Mouse (Mus musculus) lung, adult 2 months (tissue): ENCODE results near the gene Clcn2. TPM values are rescaled to one million over a fixed set of nuclear protein-coding genes. Genes with fewer than 3 reads are reported as not detected.

Experiments
- DNase-seq: peaks from one replicate; pipeline ENCODE4 v3.0.0; 2022
- H3K4me1 ChIP-seq: fragments of 200-500 bp; 2 replicates; pipeline ENCODE4 v1.6.1; 2011; ENCODE audit warnings: low read length; ENCODE audit not compliant: control insufficient read depth, insufficient read depth
- H3K4me3 ChIP-seq: fragments of 200-500 bp; replicated peaks from 2 replicates; pipeline ENCODE3; 2011; ENCODE audit warnings: low read depth, mild to moderate bottlenecking, control low read depth, low read length; ENCODE audit errors: extremely low read depth
- CTCF ChIP-seq: fragments of 200-500 bp; IDR thresholded peaks from 2 replicates; pipeline ENCODE4 v1.5.1; 2011; ENCODE audit warnings: mild to moderate bottlenecking, low read length, control low read depth; ENCODE audit not compliant: insufficient read depth
- POLR2A ChIP-seq: fragments of 200-500 bp; IDR thresholded peaks from 2 replicates; pipeline ENCODE4 v1.6.1; 2011; ENCODE audit warnings: low read depth, mild to moderate bottlenecking, control low read depth, low read length, borderline replicate concordance; ENCODE audit errors: extremely low read depth
- WGBS: fragments of 180-500 bp; shearing (Covaris S2); methylation state at CpG from one replicate; pipeline ENCODE4 v1.1.7; 2018; 5-methylcytosine and 5-hydroxymethylcytosine counted together
- polyA plus RNA-seq: library from polyadenylated mRNA; depleted of rRNA; stranded (reverse); fragments of >200 nt; gene quantifications from 2 replicates; pipeline ENCODE4 v1.2.3, GENCODE M21; 2012

The Clcn2 gene
- polyA plus RNA-seq, 1 experiment: 8.1 TPM

DNA sequence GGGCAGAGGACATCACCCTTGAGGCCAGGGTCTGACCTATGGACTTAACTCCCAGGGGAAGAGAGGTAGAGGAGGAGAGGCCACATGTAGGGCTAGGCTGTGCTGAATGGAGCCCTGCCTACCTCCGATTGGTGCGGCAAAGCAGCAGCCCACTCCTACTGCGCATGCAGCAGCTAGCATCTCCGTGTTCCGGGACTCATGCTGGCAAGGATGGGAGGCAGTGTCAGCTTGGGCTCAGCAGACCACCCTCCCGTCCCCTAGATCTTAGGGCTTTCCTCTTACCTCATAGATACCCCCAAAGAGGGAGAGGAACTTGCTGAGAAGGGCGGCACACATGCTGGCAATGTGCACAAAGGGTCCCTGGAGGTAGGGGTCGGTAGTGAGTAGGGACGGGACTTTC lies 5.4 kb downstream of the Clcn2 start:
- TF ChIP-seq POLR2A: no peak
- no peak for TF ChIP-seq CTCF
- no peaks in the 10 kb centered on the region for H3K4me1 ChIP-seq
- no peak for DNase-seq
- H3K4me3 ChIP-seq: no peak overlapping the region
- 83% methylated on average over 9 of the region's 9 CpGs for WGBS

DNA sequence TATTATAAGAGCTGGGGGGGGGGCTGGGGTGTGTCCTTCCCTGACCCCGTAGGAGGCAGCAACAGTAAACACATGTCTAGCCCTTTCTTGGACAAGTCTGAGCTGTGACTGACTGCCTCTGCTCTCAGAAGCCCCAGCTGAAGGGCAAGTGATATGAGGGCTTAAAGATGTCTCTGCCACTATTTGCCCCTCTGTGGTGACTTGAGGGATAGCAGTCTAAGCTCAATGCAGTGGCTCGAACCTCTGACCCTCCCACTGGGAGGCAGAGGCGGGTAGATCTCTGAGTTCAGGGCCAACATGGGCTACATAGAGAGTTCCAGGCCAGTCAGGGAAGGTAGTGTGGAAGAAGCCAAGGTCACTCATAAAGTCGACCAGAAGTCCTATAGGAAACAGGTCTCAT lies 6.7 kb downstream of the Clcn2 start:
- WGBS: 74% methylated on average over 4 of the region's 4 CpGs
- 0 out of 2 replicates have a peak, but pooled peaks have one; percentile 12 for TF ChIP-seq CTCF
- no peak for TF ChIP-seq POLR2A
- no peak overlapping the region for H3K4me3 ChIP-seq
- no peak for DNase-seq
- no peaks in the 10 kb centered on the region for H3K4me1 ChIP-seq

DNA sequence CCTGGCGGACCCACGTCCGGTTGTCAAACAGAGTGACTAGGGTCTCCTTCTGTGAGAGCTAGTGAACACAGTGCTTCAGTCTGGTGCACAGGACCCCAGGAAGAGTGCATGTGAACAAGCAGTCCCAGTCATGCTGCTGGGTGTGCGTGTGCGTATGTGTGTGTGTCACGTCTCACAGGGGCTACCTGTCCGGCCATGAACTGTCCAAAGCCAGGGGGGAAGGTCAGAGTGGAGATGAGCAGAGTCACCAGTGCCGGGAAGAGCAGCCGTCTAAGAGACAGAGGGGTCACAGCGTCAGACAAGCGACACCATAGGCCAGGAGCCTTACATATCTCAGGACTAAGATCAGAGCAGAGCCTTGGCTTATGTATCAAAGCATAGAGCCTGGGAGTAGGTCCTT lies 7.2 kb downstream of the Clcn2 start:
- TF ChIP-seq POLR2A (no peak), CTCF (no peak)
- no peak for DNase-seq
- H3K4me1 ChIP-seq: no peaks in the 10 kb centered on the region
- 93% methylated on average over 11 of the region's 11 CpGs for WGBS
- H3K4me3 ChIP-seq: no peak overlapping the region

DNA sequence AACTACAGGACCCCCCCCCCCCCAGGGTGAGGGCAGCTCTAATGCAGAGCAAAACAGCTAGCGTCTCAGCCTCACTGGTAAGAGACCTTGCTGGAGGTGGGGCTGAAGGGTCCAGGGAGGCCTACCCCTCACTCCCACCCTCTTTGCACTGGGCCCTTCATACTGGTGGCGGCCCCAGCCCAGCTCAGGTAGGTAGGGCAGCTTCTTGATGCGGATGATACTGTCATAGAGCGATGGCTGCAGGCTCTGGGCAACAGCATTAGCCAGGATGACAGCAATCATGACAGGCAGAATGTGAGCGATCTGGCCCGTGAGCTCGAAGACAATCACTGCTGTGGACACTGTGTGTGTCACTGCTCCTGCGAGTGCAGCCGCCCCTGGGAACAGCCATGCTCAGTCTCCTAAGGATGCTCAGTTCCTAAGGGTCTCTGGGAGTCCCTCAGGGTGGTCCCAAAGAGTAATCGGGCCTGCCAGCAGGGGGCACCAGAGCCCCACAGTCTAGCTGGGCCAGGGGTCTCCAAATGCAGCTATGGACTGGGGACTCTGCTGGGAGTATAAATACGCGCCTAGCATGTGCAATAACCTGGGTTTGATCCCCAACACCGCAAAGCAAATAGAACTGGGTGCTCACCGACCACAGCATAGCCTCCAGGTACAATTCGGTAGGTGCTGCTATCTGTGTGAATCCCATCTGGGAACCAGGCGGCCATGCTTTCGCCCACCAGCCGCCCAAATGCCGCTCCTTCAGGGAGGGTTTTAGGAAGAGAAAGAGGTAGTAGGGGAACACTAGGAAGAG lies 8.4 kb downstream of the Clcn2 start:
- no peak for DNase-seq
- Histone ChIP-seq H3K4me1 (no peaks in the 10 kb centered on the region), H3K4me3 (no peak overlapping the region)
- WGBS: 74% methylated on average over 19 of the region's 19 CpGs
- TF ChIP-seq CTCF (peak; percentile 58), POLR2A (no peak)

GRCm38 (mm10) chr16:20708220-20708938 lies 9.2 kb downstream of the Clcn2 start:
- WGBS: 91% methylated on average over 21 of the region's 21 CpGs
- no peak for TF ChIP-seq POLR2A
- TF ChIP-seq CTCF: no peak
- DNase-seq: no peak
- Histone ChIP-seq H3K4me3 (no peak overlapping the region), H3K4me1 (no peaks in the 10 kb centered on the region)

- 85% methylated on average over 2 of the region's 2 CpGs for WGBS
- TF ChIP-seq POLR2A: no peak
- TF ChIP-seq CTCF: no peak
Observed at GRCm38 (mm10) chr16:20706407-20707055, 11.0 kb downstream of the Clcn2 start.

DNA sequence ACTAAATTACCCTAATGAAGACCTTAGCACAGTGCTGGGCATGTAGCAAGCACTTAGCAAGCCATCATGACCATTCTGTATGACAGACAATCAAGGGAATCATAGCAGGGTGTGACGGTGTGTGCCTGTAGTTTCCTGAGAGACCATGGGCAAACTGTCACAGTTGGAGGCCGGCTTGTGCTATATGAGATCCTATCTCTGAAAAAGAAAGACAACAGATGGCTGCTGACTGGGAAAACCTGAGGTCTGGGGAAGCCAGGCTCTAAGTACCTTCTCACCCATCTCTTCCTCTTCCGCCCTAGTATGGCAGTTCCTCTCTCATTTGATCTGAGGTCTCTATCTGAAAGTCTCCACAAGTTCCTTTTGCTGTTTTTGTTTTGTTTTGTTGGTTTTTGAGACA lies 11.8 kb downstream of the Clcn2 start:
- WGBS: 74% methylated on average over 3 of the region's 3 CpGs
- no peak for DNase-seq
- no peak overlapping the region for H3K4me3 ChIP-seq
- no peak for TF ChIP-seq CTCF
- no peaks in the 10 kb centered on the region for H3K4me1 ChIP-seq

More at GRCm38 (mm10) chr16:20706407-20707055, 11.0 kb downstream of the Clcn2 start:
- H3K4me1 ChIP-seq: no peaks in the 10 kb centered on the region
- no peak for DNase-seq
- no peak overlapping the region for H3K4me3 ChIP-seq

DNA sequence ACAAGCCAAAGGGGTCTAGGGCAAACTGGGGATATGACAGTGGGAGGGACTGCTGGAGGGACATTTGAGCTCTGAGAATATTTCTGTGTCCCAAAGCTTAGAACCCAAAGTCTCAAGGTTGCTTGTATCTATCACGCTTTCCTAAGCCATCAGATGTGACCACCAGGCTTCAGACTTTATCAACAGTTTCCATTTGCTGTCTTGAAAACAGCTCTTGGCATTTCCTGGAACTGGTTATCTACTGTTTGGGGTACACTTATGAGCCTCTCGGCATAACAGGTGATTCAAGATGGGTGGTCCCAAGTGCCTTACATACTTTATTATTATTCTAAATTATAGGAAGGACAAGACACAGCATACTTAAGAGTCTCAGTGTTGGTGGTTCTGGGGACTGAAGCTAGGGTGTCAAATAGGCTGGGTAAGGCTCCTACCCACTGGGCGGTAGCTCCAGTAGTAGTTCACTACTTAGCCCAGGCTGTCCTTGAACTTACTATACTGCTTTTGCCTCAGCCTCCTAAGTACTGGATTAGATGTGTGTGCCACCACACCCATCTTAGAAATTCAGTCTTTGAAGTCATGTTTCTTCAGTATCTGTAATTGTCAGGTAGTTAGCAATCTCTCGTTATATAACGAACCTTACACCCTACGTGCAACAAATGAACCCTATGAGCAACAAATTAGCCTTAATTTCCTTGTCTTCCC lies 13.7 kb downstream of the Clcn2 start:
- DNase-seq: no peak
- H3K4me1 ChIP-seq: no peaks in the 10 kb centered on the region
- TF ChIP-seq POLR2A (no peak), CTCF (no peak)
- H3K4me3 ChIP-seq: no peak overlapping the region
- WGBS: 84% methylated on average over 6 of the region's 6 CpGs

DNA sequence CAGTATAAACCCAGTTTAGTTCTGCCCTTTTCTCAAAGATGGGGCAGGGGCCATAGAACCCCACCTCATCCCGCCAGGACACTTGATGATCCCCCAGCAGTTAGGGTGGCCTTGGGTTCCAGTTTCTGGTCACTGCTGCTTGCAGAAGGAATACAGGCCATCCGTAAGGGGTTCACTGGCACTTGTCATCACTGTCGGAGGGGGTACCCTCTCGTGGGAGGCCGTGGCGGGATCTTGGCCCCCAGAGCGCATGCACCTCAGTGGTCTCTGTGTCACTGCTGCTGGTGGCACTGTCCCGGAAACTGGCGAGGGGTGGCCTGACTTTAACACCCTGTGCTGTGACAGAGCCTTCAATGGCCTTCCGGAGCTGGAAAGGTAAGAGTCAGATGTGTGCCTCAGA lies 14.5 kb downstream of the Clcn2 start:
- WGBS: 95% methylated on average over 10 of the region's 10 CpGs
- no peak overlapping the region for H3K4me3 ChIP-seq
- DNase-seq: no peak
- no peaks in the 10 kb centered on the region for H3K4me1 ChIP-seq
- no peak for TF ChIP-seq POLR2A
- TF ChIP-seq CTCF: no peak

DNA sequence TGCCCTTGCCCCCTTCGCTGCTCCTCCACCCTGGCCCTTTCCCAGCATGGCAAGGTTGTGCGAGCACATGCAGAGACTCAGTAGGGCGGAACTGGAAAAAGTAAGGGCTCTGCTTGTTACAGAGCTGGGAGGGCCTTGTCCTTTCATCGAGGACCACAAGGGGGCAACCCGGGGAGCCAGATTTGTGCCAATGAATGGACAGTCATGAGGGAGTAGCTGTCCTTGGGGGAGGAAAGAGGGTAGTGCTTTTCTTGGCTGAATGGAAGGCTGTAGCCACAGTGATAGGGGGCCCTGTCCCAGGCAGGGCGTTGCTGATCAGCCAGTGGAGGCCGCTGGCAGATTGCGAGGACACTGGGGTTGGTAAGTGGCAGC lies 15.0 kb downstream of the Clcn2 start:
- Histone ChIP-seq H3K4me3 (no peak overlapping the region), H3K4me1 (no peaks in the 10 kb centered on the region)
- TF ChIP-seq CTCF (peak; percentile 52), POLR2A (no peak)
- peak; percentile 41 for DNase-seq
- 22% methylated on average over 8 of the region's 8 CpGs for WGBS
